Mouse (Mus musculus) yolk sac, embryonic 10.5 days (tissue): Measurements from ENCODE around the gene Fpr2.
"Not testable (repeated sequence)": the region's sequence is repeated elsewhere in the genome, so short reads cannot be mapped to it uniquely, and the experiment has no call there.

Experiments
- DNase-seq: peaks from one replicate; pipeline ENCODE4 v3.0.0-alpha.2; 2017; ENCODE audit warnings: low spot score

The Fpr2 gene

GRCm38 (mm10) chr17:17887774-17888248, at the start of gene Fpr2, which contains the start of gene Fpr3:
Gene Fpr2, plus strand, starts transcription at chr17:17887824.
Gene Fpr3, plus strand, starts transcription at chr17:17887852.
- no peak for DNase-seq

- peak; percentile 94 for DNase-seq
Observed at GRCm38 (mm10) chr17:17837919-17838701, 49.5 kb upstream of the Fpr2 start.

- no peak for DNase-seq
Observed at GRCm38 (mm10) chr17:17839276-17839675, 48.3 kb upstream of the Fpr2 start.

- DNase-seq = no peak
Observed at GRCm38 (mm10) chr17:17840796-17841195, 46.8 kb upstream of the Fpr2 start.

- no peak for DNase-seq
Observed at GRCm38 (mm10) chr17:17843534-17844261, 43.9 kb upstream of the Fpr2 start.

- not testable (repeated sequence) for DNase-seq
Observed at GRCm38 (mm10) chr17:17844606-17845005, 43.0 kb upstream of the Fpr2 start.

- no peak for DNase-seq
Observed at GRCm38 (mm10) chr17:17845187-17846027, 42.2 kb upstream of the Fpr2 start.

GRCm38 (mm10) chr17:17848988-17849387, 38.6 kb upstream of the Fpr2 start:
- no peak for DNase-seq

- no peak for DNase-seq
Observed at GRCm38 (mm10) chr17:17849906-17850712, 37.5 kb upstream of the Fpr2 start.

- DNase-seq = no peak
Observed at GRCm38 (mm10) chr17:17855064-17855838, 32.4 kb upstream of the Fpr2 start, which contains the start of gene Has1. Gene Has1, minus strand, starts transcription at chr17:17855205.

- DNase-seq = no peak
Observed at GRCm38 (mm10) chr17:17856612-17857011, 31.0 kb upstream of the Fpr2 start.

- DNase-seq = no peak
Observed at GRCm38 (mm10) chr17:17857446-17857845, 30.2 kb upstream of the Fpr2 start.

GRCm38 (mm10) chr17:17860110-17860509, 27.5 kb upstream of the Fpr2 start:
- DNase-seq = no peak

GRCm38 (mm10) chr17:17862360-17862759, 25.3 kb upstream of the Fpr2 start:
- DNase-seq = no peak

- DNase-seq = no peak
Observed at GRCm38 (mm10) chr17:17865168-17865567, 22.5 kb upstream of the Fpr2 start.

GRCm38 (mm10) chr17:17866801-17867469, 20.7 kb upstream of the Fpr2 start:
- no peak for DNase-seq

- DNase-seq = no peak
Observed at GRCm38 (mm10) chr17:17870892-17871550, 16.6 kb upstream of the Fpr2 start.

GRCm38 (mm10) chr17:17871697-17872096, 15.9 kb upstream of the Fpr2 start:
- DNase-seq = no peak

GRCm38 (mm10) chr17:17879347-17879746, 8.3 kb upstream of the Fpr2 start:
- no peak for DNase-seq
